In the genomic region with DNA sequence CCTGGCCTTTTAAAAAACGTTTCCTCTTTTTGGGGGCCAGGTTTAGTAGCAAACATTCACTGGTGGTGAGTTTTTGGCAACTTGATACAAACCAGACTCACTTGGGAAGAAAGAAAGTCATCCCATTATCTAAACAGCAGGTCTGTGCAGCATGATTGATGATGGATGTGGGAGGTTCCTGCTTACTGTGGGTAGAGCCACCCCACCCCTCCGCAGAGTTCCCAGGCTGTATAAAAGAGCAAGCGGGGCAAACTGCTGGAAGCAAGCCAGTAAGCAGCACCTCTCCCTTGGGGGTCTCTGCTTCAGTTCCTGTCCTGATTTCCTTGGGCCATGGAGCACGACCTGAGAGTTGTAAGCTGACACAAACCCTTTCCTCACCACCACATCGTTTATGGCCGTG, we compare ENCODE assay signal across 33 mouse cellular contexts. TPM values are rescaled to one million over a fixed set of nuclear protein-coding genes. Genes with fewer than 3 reads are reported as not detected.
DNase-seq lines count a peak whose midpoint lies in the region; ATAC-seq lines count a peak whose summit lies in the region.
"Had no signal": no experiment of that assay in that cellular context is flagged by ENCODE, and none has a peak within 500 bp of the region (broad histone marks: within the 10 kb centered on the region; RNA-seq: fewer than 3 reads in every experiment).

No protein-coding gene starts in this region.

- H3K9me3 ChIP-seq in intestine, embryonic 14.5 days (ENCODE audit: control insufficient read depth, low read length): 0 out of 2 replicates have a peak, but pooled peaks cover 2% of the 10 kb centered on the region
- H3K9me3 ChIP-seq in intestine, embryonic 16.5 days (ENCODE audit: control insufficient read depth, low read length): no peaks in the 10 kb centered on the region
- H3K9me3 ChIP-seq: embryonic facial prominence, embryonic 10.5 days; forebrain, embryonic 15.5 days; G1E; hindbrain, embryonic 10.5 days; limb, embryonic 15.5 days; lung, embryonic 15.5 days; midbrain, embryonic 10.5 days had no signal

- H3K27me3 ChIP-seq in intestine, embryonic 14.5 days (replicated peaks; ENCODE audit: control insufficient read depth, insufficient read depth, low read length): no peaks in the 10 kb centered on the region
- H3K27me3 ChIP-seq in intestine, embryonic 16.5 days (replicated peaks; ENCODE audit: control insufficient read depth, insufficient read depth, low read length): no peaks in the 10 kb centered on the region
- H3K27me3 ChIP-seq: forebrain, embryonic 15.5 days; heart, embryonic 12.5 days; limb, embryonic 15.5 days; lung, embryonic 15.5 days had no signal

- H3K4me2 ChIP-seq in intestine, embryonic 14.5 days (ENCODE audit: low read length): no peak overlapping the region
- H3K4me2 ChIP-seq in intestine, embryonic 16.5 days (ENCODE audit: low read depth, low read length): no peak overlapping the region
- H3K4me2 ChIP-seq: forebrain, embryonic 15.5 days; heart, embryonic 12.5 days; limb, embryonic 15.5 days; lung, embryonic 15.5 days had no signal

- H3K36me3 ChIP-seq in intestine, embryonic 14.5 days (ENCODE audit: control insufficient read depth, insufficient read depth, low read length): no peaks in the 10 kb centered on the region
- no peaks in the 10 kb centered on the region for H3K36me3 ChIP-seq in intestine, embryonic 16.5 days (ENCODE audit: control insufficient read depth, insufficient read depth, low read length)
- H3K36me3 ChIP-seq: embryonic facial prominence, embryonic 10.5 days; forebrain, embryonic 15.5 days; G1E; hindbrain, embryonic 10.5 days; limb, embryonic 15.5 days; lung, embryonic 15.5 days; midbrain, embryonic 10.5 days had no signal

- DNase-seq in intestine, embryonic 14.5 days (ENCODE audit: low spot score): no peak
- DNase-seq in kidney, postnatal 4 days: peak; percentile 26 to 45
- no peak for DNase-seq in kidney, adult 9 months
- peak; percentile 80 for DNase-seq in ZHBTc4 (ENCODE audit: low read depth, low spot score)
- DNase-seq in embryo, embryonic 9.5 days (ENCODE audit: extremely low spot score): peak; percentile 14
- no peak for DNase-seq in left cerebral cortex, adult 8-10 months (ENCODE audit: low spot score in 2 of 2)
- no peak for DNase-seq in gastrocnemius, postnatal 25 days
- DNase-seq: adrenal gland, postnatal 10 days; cerebellum, adult 2 months; cerebellum, postnatal 25 days; heart, postnatal 10 days; left cerebral cortex, postnatal 4 days; lung, postnatal 4 days; right cerebral cortex, postnatal 25 days; spleen, adult 18-20 months; thymus, postnatal 25 days had no signal

- no peak overlapping the region for H3K9ac ChIP-seq in intestine, embryonic 14.5 days (ENCODE audit: low read length)
- no peak overlapping the region for H3K9ac ChIP-seq in intestine, embryonic 16.5 days (ENCODE audit: low read depth, low read length)
- H3K9ac ChIP-seq: forebrain, embryonic 15.5 days; heart, embryonic 12.5 days; limb, embryonic 15.5 days; liver, embryonic 14.5 days; lung, embryonic 15.5 days had no signal

- peak; percentile 71 for ATAC-seq in intestine, embryonic 14.5 days (replicated peaks; ENCODE audit: low FRiP score, low TSS enrichment, low read depth)
- ATAC-seq in intestine, embryonic 16.5 days: no peak
- ATAC-seq: forebrain, embryonic 15.5 days; inflammation-experienced regulatory T-cells, adult 6 months had no signal

- H3K4me3 ChIP-seq in intestine, embryonic 14.5 days (ENCODE audit: low read depth, low read length): no peak overlapping the region
- no peak overlapping the region for H3K4me3 ChIP-seq in intestine, embryonic 16.5 days (ENCODE audit: low read length)
- H3K4me3 ChIP-seq: embryonic facial prominence, embryonic 10.5 days; forebrain, embryonic 15.5 days; heart, embryonic 12.5 days; hindbrain, embryonic 10.5 days; left cerebral cortex, adult 2 months; limb, embryonic 15.5 days; lung, embryonic 15.5 days; midbrain, embryonic 10.5 days had no signal

- 21% methylated on average over 6 of the region's 6 CpGs for WGBS in intestine, embryonic 14.5 days
- 27% methylated on average over 6 of the region's 6 CpGs for WGBS in intestine, embryonic 16.5 days

- H3K27ac ChIP-seq in intestine, embryonic 14.5 days (ENCODE audit: low read depth): no peak overlapping the region
- H3K27ac ChIP-seq in intestine, embryonic 16.5 days (ENCODE audit: low read length): no peak overlapping the region
- H3K27ac ChIP-seq: embryonic facial prominence, embryonic 10.5 days; forebrain, embryonic 15.5 days; hindbrain, embryonic 10.5 days; left cerebral cortex, adult 2 months; limb, embryonic 15.5 days; liver, embryonic 14.5 days; lung, embryonic 15.5 days; midbrain, embryonic 10.5 days had no signal

- H3K4me1 ChIP-seq in intestine, embryonic 14.5 days (replicated peaks; ENCODE audit: control insufficient read depth, insufficient read depth, low read length): peaks cover 19% of the 10 kb centered on the region
- H3K4me1 ChIP-seq in intestine, embryonic 16.5 days (ENCODE audit: control insufficient read depth, insufficient read depth, low read length): peaks cover 13% of the 10 kb centered on the region
- H3K4me1 ChIP-seq: hindbrain, embryonic 10.5 days had no signal

RNA-seq across cellular contexts. Expression of a gene that starts 48.2 kb away (rescaled TPM):
- polyA plus RNA-seq in intestine, embryonic 14.5 days (2014; fragmentation: Nextera tagmentation; extraction: Ambion mirVana): 3.6 and 5.0 TPM in 2 replicates
- polyA plus RNA-seq in intestine, embryonic 16.5 days (2015; fragmentation: Nextera tagmentation; extraction: Ambion mirVana): 12.7 and 13.0 TPM in 2 replicates
- total RNA-seq in left cerebral cortex, adult 8-10 months (2022): not detected
- not detected for total RNA-seq in gastrocnemius, postnatal 25 days (2021)
- total RNA-seq: adrenal gland, postnatal 10 days; gastrocnemius, adult 8-10 months; granulocyte monocyte progenitor cell, adult 5-6 weeks; heart, postnatal 10 days; layer of hippocampus, postnatal 10 days; left cerebral cortex, adult 2 months; left cerebral cortex, postnatal 4 days; neutrophil, adult 5-6 weeks had no signal
- polyA plus RNA-seq: cerebellum, adult 2 months; embryonic facial prominence, embryonic 10.5 days; forebrain, embryonic 15.5 days; G1E; heart, embryonic 12.5 days; hindbrain, embryonic 10.5 days; inflammation-experienced regulatory T-cells, adult 6 months; liver, embryonic 14.5 days; midbrain, embryonic 10.5 days; midbrain, postnatal 0 days had no signal

RNA-seq across cellular contexts. Expression of a gene that starts 56.3 kb away (rescaled TPM):
- polyA plus RNA-seq in intestine, embryonic 14.5 days (2014; fragmentation: Nextera tagmentation; extraction: Ambion mirVana): 3.7 and 6.5 TPM in 2 replicates
- polyA plus RNA-seq in intestine, embryonic 16.5 days (2015; fragmentation: Nextera tagmentation; extraction: Ambion mirVana): 4.8 and 5.3 TPM in 2 replicates
- total RNA-seq in left cerebral cortex, adult 8-10 months (2022): 100 to 1,000 TPM; 144 to 155 (median 151) TPM
- 1 to 10 TPM in 1 of 2 experiments, under 1 TPM in 1; 0.88 to 1.5 TPM for total RNA-seq in gastrocnemius, postnatal 25 days (2021)
- total RNA-seq: G1E; granulocyte monocyte progenitor cell, adult 5-6 weeks; neutrophil, adult 5-6 weeks had no signal
- polyA plus RNA-seq: G1E had no signal

Comparison
In these comparisons a context has a peak if more than half of its experiments do, and no peak if none do; other contexts are left out.
1. DNase-seq: peak in kidney, postnatal 4 days (2 of 2), ZHBTc4 (single experiment) and embryo, embryonic 9.5 days (single experiment); none in intestine, embryonic 14.5 days (single experiment), kidney, adult 9 months (single experiment), left cerebral cortex, adult 8-10 months (0 of 2) and gastrocnemius, postnatal 25 days (single experiment).
2. RNA of a gene that starts 56.3 kb away (total RNA-seq): 144 to 155 TPM in left cerebral cortex, adult 8-10 months; 0.88 to 1.5 TPM in gastrocnemius, postnatal 25 days; every median in the first group is over 10 times any median in the second.